Mouse (Mus musculus) heart, adult 8-10 months (tissue): Measurements from ENCODE around the gene Isg20l2. TPM values are rescaled to one million over a fixed set of nuclear protein-coding genes. Genes with fewer than 3 reads are reported as not detected.
A peak's percentile ranks its signal among the peaks of the same experiment; 100 is the strongest.

Experiments
- DNase-seq: peaks from one replicate; pipeline ENCODE4 v3.0.0; 2022; ENCODE audit warnings: low spot score
- total RNA-seq, 4 experiments: library from RNA; stranded (reverse); gene quantifications; 2 replicates each; pipeline ENCODE4 v1.2.4; 2022

Gene Isg20l2
- total RNA-seq, 4 experiments from 2014 or later, result 9.0 to 9.8 (median 9.7) TPM

DNA sequence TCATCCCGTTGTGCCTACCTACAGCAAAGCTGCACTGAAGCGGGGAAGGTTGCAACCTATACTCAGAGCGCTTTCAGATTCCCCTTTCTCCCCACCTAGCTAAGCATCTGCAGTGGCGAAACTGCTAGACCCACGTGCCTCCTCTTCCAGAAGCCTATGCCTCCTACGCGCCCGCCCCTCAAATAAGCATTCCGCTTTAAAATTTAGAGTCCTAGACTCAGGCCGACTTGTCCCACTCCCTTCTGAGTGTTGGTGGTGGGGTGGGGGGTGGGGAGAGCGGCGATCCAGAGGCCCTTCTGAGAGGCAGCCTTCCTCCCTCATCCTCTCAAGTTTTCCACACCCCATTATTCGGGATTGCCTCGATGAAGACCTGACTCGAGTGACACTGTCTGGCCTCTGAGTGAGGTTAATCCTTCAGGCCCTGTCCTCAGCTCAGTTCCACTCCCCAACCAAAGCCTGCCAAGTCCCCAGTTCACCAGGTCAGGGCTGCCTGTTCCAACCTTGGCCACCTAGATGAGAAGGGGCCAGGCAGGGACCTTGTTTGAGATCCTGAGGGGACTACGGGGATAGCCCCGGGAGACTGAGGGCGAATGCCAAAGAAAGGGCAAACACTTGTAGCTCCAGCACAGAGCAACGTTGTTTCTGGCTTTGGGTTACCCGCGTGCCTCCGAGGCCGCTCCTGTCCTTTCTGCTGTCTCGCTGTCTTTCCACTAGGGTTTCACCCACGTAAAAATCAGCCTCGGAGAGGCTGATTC is 17.1 kb downstream of the Isg20l2 start:
- DNase-seq, result no peak

DNA sequence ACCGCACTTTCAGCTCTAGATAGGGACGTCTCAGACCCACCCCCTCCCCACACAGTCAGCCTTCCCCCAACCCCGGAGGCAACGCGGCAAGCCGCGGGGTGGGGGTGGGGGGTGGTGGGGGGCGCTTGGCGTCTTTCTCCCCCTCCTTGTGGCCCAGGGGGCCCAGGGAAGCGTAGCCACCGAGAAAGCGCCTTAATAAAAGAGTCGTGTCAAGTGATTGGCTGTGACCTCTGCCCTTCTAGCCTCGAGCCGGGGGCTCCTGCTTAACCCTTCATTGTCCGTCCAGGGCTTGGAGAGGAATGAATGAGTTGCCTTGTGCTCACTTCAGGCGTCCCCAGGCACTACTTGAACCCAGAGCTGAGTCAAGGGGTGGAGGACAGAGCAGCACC is 17.7 kb downstream of the Isg20l2 start:
- DNase-seq, result no peak

DNA sequence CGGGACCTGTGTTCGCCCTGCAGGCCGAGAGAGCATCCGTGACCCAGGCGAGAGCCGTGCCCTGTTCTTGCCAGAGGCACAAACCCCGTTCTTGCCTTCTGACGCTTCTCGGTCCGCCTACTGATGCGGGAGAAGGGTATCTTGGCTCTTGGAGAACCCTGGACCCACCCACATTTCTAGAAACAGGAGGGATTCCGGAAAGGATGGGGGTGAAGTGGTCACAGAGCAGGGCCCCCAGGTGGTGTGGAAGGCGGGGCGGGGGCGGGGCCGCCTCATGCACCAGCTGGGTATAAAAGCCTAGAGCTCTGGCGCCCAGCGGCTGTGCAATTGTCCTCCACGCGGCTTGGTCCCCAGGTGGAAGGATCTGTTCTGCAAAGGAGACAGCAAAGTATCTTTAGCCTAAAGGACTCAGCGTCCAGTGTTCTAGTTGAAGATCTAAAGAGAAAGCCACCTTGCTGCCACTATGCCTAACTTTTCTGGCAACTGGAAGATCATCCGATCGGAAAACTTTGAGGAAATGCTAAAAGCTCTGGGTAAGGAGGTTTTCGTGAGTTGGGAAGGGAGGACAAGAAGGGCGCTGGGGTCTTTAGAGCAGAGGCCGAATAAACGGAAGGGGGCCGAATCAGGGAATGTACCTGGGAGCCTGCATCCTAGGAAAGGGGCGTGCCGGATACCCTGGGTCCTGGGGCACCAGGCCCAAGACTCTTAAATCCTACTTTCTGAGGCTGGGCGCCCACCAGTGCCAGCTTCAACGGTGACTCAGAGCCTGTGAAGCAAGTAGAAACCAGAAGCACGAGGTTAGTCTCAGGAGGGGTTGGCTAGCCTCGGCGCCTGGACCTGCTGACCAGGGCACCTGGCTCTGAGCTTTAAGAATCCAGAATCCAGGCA is 18.5 kb downstream of the Isg20l2 start, which contains the start of gene Crabp2:
Gene Crabp2, plus strand, starts transcription at position 289 of the 888 bp plus-strand sequence.
- DNase-seq, result no peak

GRCm38 (mm10) chr3:87949266-87949954 is 19.3 kb downstream of the Isg20l2 start:
- no peak for DNase-seq

- no peak for DNase-seq
Measured at GRCm38 (mm10) chr3:87949955-87950515, 19.9 kb downstream of the Isg20l2 start.

DNA sequence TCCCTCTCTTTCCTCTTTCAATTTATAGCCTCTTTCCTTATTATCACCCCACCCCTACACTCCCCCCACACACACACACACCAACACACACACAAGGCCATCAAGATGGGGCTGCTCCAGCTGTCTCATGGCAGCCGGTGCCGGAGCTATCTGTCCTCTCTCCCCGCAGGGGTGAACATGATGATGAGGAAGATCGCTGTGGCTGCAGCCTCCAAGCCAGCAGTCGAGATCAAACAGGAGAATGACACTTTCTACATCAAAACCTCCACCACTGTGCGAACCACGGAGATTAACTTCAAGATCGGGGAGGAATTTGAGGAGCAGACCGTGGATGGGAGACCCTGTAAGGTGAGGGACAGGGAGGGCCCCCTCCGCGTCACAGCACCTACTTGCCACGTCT is 21.8 kb downstream of the Isg20l2 start:
- DNase-seq, result no peak

- no peak for DNase-seq
Measured at GRCm38 (mm10) chr3:87952440-87952839, 22.3 kb downstream of the Isg20l2 start.

DNA sequence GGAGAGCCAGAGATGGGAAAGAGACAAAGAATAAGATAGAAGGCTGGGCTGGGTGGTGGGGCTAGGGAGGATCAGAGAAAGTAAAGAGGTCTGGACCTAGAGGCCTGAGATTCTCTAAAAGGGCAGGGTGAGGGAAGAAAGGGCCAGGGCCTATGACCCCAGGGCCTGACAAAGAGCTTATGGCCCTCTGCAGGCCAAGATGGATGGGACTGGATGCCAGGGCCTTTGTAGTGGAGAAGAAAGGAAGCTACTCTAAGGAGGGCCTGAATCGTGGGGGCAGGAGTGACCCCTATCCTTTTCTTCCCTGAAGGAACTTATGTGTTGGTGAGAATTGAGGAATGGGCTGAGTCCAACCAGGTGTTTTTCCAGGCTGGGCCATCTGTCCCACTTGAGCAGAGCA is 27.9 kb downstream of the Isg20l2 start:
- no peak for DNase-seq

DNA sequence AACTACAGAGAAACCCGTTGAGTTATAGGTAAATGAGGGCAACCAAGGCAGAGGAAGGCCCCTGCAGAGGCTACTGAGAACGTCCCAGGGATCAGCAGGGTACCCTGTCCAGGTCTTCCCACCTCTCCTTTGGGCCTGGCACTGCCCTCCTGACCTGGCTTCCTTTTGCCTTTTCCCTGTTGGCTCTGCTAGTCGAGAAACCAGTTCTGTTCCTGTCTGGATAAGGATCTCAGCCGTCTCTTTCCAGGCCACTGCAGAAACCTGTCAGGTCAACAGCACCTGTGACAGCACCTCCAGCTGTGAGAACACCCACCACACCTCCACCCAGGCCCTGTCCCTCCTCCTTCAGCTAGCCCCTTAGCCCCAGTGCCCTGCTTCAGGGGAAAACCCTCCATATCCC is 28.4 kb downstream of the Isg20l2 start:
- no peak for DNase-seq

GRCm38 (mm10) chr3:87958967-87959366 is 28.9 kb downstream of the Isg20l2 start:
- no peak for DNase-seq

GRCm38 (mm10) chr3:87959371-87959770 is 29.3 kb downstream of the Isg20l2 start:
- DNase-seq, result no peak

DNA sequence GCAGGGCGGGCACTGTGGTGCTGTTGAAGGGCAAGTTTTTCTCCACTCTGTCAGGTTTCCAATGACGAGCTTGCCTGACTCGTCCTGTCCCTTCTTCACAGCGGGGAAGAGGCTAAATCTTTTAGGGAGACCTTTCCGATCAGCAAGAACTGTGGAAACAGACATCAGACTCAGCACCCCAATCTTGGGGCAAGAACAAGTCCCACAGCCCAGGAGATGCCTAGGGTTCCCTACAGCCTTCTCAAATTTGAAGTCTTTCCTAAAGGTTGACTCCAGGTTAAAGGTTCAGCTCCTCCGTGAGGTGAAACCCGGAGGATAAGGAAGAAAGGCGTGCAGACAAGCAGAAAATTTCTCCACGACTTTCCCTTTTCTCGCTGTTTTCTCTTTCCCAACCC is 30.1 kb downstream of the Isg20l2 start:
- no peak for DNase-seq

DNA sequence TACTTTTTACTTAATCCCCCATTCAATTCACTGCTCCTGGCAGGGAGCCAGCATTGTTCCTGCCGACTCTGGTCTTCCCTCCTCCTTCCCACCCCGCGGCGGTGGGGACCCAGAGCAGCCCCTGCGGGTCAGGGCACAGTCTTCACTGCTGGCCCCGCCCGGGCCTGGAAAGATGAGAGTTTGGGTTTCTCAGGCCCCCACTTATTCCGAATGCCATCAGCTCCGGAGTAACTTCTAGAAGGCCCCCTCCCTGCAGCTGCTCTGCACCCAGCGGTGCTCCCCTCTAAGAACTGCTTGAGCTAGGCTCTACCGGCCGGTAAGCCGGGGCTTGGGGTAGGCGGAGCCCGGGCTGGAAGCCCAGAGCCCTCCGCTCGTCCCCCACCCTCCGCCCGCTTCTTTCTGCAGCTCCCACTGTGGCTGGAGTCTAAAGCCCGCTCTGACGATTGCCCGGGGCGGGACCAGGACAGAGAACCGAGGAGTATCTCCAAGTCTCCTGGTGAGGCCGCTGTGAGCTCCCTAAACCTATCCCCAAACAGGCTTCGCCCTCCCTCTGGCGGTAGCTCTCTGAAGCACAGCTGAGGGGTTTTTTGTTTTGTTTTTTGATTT is 30.6 kb downstream of the Isg20l2 start:
- peak; percentile 85 for DNase-seq

- peak; percentile 69 for DNase-seq
Measured at GRCm38 (mm10) chr3:87970184-87970938, 40.2 kb downstream of the Isg20l2 start.

DNA sequence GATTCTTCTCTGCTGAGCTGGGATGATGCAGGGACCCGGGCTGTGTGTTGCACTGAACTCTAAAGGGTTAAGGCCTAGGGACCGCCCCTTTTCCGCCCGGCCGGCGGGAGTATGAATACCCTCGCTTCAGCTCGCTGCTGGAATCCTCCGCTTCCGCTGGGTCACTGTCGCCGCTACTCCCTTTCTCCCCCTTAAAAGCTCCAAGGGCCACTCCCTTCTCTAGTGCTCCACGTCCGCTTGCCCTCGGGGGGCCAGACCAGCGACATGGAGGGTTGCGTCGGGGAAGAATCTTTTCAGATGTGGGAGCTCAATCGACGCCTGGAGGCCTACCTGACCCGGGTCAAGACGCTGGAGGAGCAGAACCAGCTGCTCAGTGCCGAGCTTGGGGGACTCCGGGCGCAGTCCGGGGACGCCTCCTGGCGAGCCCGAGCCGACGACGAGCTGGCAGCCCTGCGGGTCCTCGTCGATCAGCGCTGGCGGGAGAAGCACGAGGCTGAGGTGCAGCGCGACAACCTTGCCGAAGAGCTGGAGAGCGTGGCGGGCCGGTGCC is 40.9 kb downstream of the Isg20l2 start, which contains the start of gene Nes:
Gene Nes, plus strand, starts transcription at position 140 of the 550 bp plus-strand sequence.
- DNase-seq, result peak; percentile 82

GRCm38 (mm10) chr3:87971489-87972202 is 41.5 kb downstream of the Isg20l2 start:
- no peak for DNase-seq

DNA sequence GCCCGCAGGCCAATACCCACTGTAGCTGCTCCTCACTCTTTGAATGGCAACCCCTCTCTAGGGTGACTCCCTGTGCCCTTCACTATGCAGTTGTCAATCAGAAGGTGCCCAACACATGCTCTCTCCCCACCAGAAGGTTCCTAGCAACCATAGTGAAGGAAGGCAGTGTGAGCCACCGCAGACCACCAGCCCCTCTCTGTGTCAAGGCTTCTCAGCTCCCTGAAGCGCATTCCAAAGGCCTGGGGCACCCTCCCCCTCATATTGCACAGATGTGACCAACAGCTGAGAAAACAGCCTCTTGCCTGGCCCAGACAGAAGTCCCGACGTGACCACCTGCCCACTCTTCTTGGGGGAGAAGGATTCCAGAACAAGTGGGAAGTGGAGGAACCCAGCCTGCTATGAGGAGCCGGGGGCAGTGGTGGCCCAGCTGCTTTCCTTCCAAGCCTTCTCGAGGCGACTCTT is 42.1 kb downstream of the Isg20l2 start:
- DNase-seq, result no peak

DNA sequence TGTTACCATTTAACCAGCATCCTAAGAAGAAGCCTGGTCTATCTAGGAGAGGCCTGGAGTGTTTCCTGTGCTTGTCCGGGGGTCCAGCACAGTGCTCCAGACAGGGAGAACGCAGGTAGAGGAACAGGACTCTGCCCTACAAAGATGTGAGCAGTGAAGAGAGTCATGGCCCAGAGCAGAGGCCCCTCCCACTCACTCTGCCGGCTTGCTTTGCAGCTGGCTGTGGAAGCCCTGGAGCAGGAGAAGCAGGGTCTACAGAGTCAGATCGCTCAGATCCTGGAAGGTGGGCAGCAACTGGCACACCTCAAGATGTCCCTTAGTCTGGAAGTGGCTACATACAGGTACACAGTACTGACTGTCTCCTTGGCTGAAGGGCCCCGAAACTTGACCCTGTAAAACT is 42.7 kb downstream of the Isg20l2 start:
- no peak for DNase-seq

DNA sequence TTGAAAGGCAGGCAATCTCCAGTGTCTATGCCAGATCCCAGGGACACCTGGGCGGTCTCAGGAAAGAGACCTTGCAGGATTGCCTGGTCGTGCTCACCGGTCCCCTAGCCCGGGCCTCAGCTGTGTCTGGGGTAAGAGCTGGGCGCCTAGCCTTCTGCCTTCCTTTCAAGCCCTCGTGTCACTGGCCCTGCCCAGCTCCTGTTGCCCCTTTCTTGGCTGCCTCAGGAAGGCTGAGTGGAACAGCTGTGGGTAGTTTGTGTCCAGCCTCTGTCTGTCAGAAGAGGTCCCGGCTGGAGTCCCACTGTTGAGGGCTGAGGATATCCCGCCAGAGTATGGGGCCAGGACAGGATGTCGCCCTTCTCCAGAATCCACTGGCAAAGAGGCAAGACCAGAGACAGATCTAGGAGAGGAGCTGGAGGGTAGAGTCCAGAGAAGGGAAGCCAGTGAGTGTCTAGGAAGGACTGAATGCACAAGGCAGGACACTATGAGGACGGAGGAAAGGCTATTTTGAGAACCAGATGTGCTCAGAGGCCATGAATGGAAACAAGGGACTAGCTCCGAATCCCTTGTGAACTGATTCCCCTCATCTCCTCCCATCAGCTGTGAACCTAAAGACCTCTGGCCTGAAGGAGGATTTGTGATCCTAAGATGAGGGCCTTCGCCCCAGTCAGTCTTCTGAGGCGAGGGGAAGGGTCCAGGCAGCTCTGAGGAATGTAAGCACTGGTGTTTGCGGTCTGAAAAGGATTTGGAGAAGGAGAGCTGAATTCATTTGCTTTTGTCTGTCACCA is 43.7 kb downstream of the Isg20l2 start:
- DNase-seq, result no peak
